In the genomic region with DNA sequence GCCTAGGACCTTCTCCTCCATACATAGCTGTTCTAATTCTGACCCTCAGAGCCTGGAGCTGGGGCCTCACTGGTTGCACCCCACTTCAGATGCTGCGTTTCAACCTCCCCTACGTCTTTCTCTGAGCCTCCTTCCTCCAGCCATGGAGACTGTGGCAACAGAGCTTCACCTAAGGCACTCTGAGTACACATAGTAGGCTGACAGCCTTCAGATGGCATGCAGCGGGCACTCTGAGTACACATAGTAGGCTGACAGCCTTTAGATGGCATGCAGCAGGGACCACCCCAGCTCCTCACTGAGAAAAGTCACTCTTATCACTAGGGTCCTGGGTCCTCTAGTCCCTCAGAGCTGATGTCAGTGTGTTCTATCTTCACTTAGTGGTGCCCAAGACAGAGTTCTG, we compare ENCODE assay signal across 15 mouse cellular contexts.
DNase-seq lines count a peak whose midpoint lies in the region; ATAC-seq lines count a peak whose summit lies in the region.
"Had no signal": no experiment of that assay in that cellular context is flagged by ENCODE, and none has a peak within 500 bp of the region (broad histone marks: within the 10 kb centered on the region; RNA-seq: fewer than 3 reads in every experiment).

No protein-coding gene starts in this region.

- WGBS in embryonic facial prominence, embryonic 10.5 days = 79% methylated on average over 3 of the region's 3 CpGs
- 86% methylated on average over 3 of the region's 3 CpGs for WGBS in hindbrain, embryonic 13.5 days
- 86% methylated on average over 3 of the region's 3 CpGs for WGBS in midbrain, embryonic 15.5 days

- H3K27ac ChIP-seq in embryonic facial prominence, embryonic 10.5 days (replicated peaks) = no peak overlapping the region; the same call in 1 of the 2 replicates
- H3K27ac ChIP-seq in hindbrain, embryonic 13.5 days = peak overlapping the region; percentile 87
- H3K27ac ChIP-seq in midbrain, embryonic 15.5 days = peak overlapping the region; percentile 70
- H3K27ac ChIP-seq: embryonic facial prominence, embryonic 15.5 days; intestine, embryonic 15.5 days; kidney, embryonic 15.5 days; left cerebral cortex, adult 2 months; limb, embryonic 12.5 days; liver, embryonic 14.5 days had no signal

- 0 out of 2 replicates have a peak, but pooled peaks have one; percentile 5 for ATAC-seq in hindbrain, embryonic 13.5 days (ENCODE audit: low FRiP score)
- no peak for ATAC-seq in midbrain, embryonic 15.5 days (replicated peaks)

- peaks cover 21% of the 10 kb centered on the region for H3K27me3 ChIP-seq in embryonic facial prominence, embryonic 10.5 days (replicated peaks; ENCODE audit: low read depth, poor library complexity, severe bottlenecking)
- 0 out of 2 replicates have a peak, but pooled peaks cover 4% of the 10 kb centered on the region for H3K27me3 ChIP-seq in hindbrain, embryonic 13.5 days
- H3K27me3 ChIP-seq in midbrain, embryonic 15.5 days (replicated peaks) = no peaks in the 10 kb centered on the region
- H3K27me3 ChIP-seq: embryonic facial prominence, embryonic 15.5 days; intestine, embryonic 15.5 days had no signal

- no peaks in the 10 kb centered on the region for H3K9me3 ChIP-seq in embryonic facial prominence, embryonic 10.5 days
- 0 out of 2 replicates have a peak, but pooled peaks cover 5% of the 10 kb centered on the region for H3K9me3 ChIP-seq in hindbrain, embryonic 13.5 days
- H3K9me3 ChIP-seq in midbrain, embryonic 15.5 days = no peaks in the 10 kb centered on the region
- H3K9me3 ChIP-seq: embryonic facial prominence, embryonic 15.5 days; intestine, embryonic 15.5 days; kidney, embryonic 15.5 days had no signal

- no peak overlapping the region for H3K4me2 ChIP-seq in hindbrain, embryonic 13.5 days
- no peak overlapping the region for H3K4me2 ChIP-seq in midbrain, embryonic 15.5 days
- H3K4me2 ChIP-seq: embryonic facial prominence, embryonic 15.5 days; intestine, embryonic 15.5 days; kidney, embryonic 15.5 days; limb, embryonic 12.5 days had no signal

- no peaks in the 10 kb centered on the region for H3K36me3 ChIP-seq in embryonic facial prominence, embryonic 10.5 days (replicated peaks)
- no peaks in the 10 kb centered on the region for H3K36me3 ChIP-seq in hindbrain, embryonic 13.5 days
- no peaks in the 10 kb centered on the region for H3K36me3 ChIP-seq in midbrain, embryonic 15.5 days (replicated peaks)
- H3K36me3 ChIP-seq: embryonic facial prominence, embryonic 15.5 days; intestine, embryonic 15.5 days; kidney, embryonic 15.5 days; limb, embryonic 12.5 days had no signal

- peaks cover 26% of the 10 kb centered on the region for H3K4me1 ChIP-seq in embryonic facial prominence, embryonic 10.5 days
- peaks cover 25% of the 10 kb centered on the region for H3K4me1 ChIP-seq in hindbrain, embryonic 13.5 days (replicated peaks)
- H3K4me1 ChIP-seq in midbrain, embryonic 15.5 days = peaks cover 20% of the 10 kb centered on the region
- H3K4me1 ChIP-seq: embryonic facial prominence, embryonic 15.5 days; intestine, embryonic 15.5 days had no signal

- DNase-seq in heart, adult 11 months = peak; percentile 61
- no peak for DNase-seq in heart, postnatal 36 days
- DNase-seq in embryonic facial prominence, embryonic 10.5 days (ENCODE audit: low spot score) = peak; percentile 5
- no peak for DNase-seq in cerebellum, postnatal 14 days
- no peak for DNase-seq in spleen, adult 12 weeks (ENCODE audit: low spot score)
- no peak for DNase-seq in gastrocnemius, postnatal 14 days

- peak overlapping the region; percentile 55 for H3K9ac ChIP-seq in hindbrain, embryonic 13.5 days
- H3K9ac ChIP-seq in midbrain, embryonic 15.5 days = no peak overlapping the region
- H3K9ac ChIP-seq: embryonic facial prominence, embryonic 15.5 days; intestine, embryonic 15.5 days; kidney, embryonic 15.5 days; limb, embryonic 12.5 days; liver, embryonic 14.5 days had no signal

- intact Hi-C loops in heart, postnatal 36 days (cut with DNase I) = loop anchor here (5.0 kb wide), 1 partner anchor 152 kb away; no protein-coding TSS in a partner anchor
- intact Hi-C loops in gastrocnemius, postnatal 14 days (cut with DNase I; ENCODE audit: low total_unique reads) = loop anchor here (5.0 to 10.0 kb wide), 4 partner anchors 152 to 661 kb away; no protein-coding TSS in a partner anchor

- H3K4me3 ChIP-seq in embryonic facial prominence, embryonic 10.5 days = no peak overlapping the region
- no peak overlapping the region for H3K4me3 ChIP-seq in hindbrain, embryonic 13.5 days
- no peak overlapping the region for H3K4me3 ChIP-seq in midbrain, embryonic 15.5 days
- H3K4me3 ChIP-seq: embryonic facial prominence, embryonic 15.5 days; intestine, embryonic 15.5 days; kidney, embryonic 15.5 days; left cerebral cortex, adult 2 months; limb, embryonic 12.5 days; myocyte had no signal

Comparison
In these comparisons a context has a peak if more than half of its experiments do, and no peak if none do; other contexts are left out.
1. DNase-seq: peak in heart, adult 11 months (single experiment) and embryonic facial prominence, embryonic 10.5 days (single experiment); none in heart, postnatal 36 days (0 of 2), cerebellum, postnatal 14 days (0 of 2), spleen, adult 12 weeks (single experiment) and gastrocnemius, postnatal 14 days (single experiment).